Mouse (Mus musculus) hindbrain, postnatal 0 days (tissue): ENCODE measurements at regions not wholly inside any gene's neighbourhood (a gene's known extent, or its start where the extent isn't known, plus 50 kb on each side); places are given as distances from the start of the nearest gene placed in this dataset.

Source experiments
- ATAC-seq: fragments of 200-750 bp; cut with Nextera tagmentation; 2 replicates; pipeline ENCODE4 v1.8.0; 2017; ENCODE audit warnings: mild to moderate bottlenecking, moderate TSS enrichment, moderate library complexity
- DNase-seq: peaks from one replicate; pipeline ENCODE4 v3.0.0-alpha.2; 2015; ENCODE audit warnings: low spot score
- H3K27ac ChIP-seq: fragments of 300-500 bp; sonication (generic); 2 replicates; pipeline ENCODE4 v1.5.1; 2014; ENCODE audit warnings: mild to moderate bottlenecking
- H3K27me3 ChIP-seq: fragments of 300-500 bp; sonication (generic); 2 replicates; pipeline ENCODE4 v1.6.1; 2014; ENCODE audit warnings: low read length, mixed read lengths; ENCODE audit not compliant: insufficient read depth
- H3K36me3 ChIP-seq: fragments of 300-500 bp; sonication (generic); 2 replicates; pipeline ENCODE4 v1.6.1; 2014; ENCODE audit warnings: low read length, mixed read lengths; ENCODE audit not compliant: insufficient read depth
- H3K4me1 ChIP-seq: fragments of 300-500 bp; sonication (generic); 2 replicates; pipeline ENCODE4 v1.6.1; 2014; ENCODE audit warnings: antibody characterized with exemption, low read length, mixed read lengths; ENCODE audit not compliant: insufficient read depth
- H3K4me2 ChIP-seq: fragments of 300-500 bp; sonication (generic); 2 replicates; pipeline ENCODE4 v1.6.1; 2014; ENCODE audit warnings: low read depth, mild to moderate bottlenecking, low read length, moderate library complexity, mixed read lengths
- H3K4me3 ChIP-seq: fragments of 300-500 bp; sonication (generic); 2 replicates; pipeline ENCODE4 v1.5.1; 2014; ENCODE audit warnings: low read length
- H3K9ac ChIP-seq: fragments of 300-500 bp; sonication (generic); replicated peaks from 2 replicates; pipeline ENCODE4 v1.6.1; 2014; ENCODE audit warnings: mild to moderate bottlenecking, low read length, moderate library complexity, mixed read lengths
- H3K9me3 ChIP-seq: fragments of 300-500 bp; sonication (generic); 2 replicates; pipeline ENCODE4 v1.6.1; 2016; ENCODE audit warnings: low read length, mixed read lengths
- CTCF ChIP-seq: IDR thresholded peaks from 2 replicates; pipeline ENCODE4 v1.5.1; 2016; ENCODE audit warnings: antibody characterized with exemption, control low read depth, low read depth
- WGBS: fragments of 180-500 bp; shearing (Covaris S2); extraction: QIAGEN DNeasy Blood & Tissue Kit; methylation state at CpG from one replicate; pipeline ENCODE4 v1.1.7; 2014; 5-methylcytosine and 5-hydroxymethylcytosine counted together

DNA sequence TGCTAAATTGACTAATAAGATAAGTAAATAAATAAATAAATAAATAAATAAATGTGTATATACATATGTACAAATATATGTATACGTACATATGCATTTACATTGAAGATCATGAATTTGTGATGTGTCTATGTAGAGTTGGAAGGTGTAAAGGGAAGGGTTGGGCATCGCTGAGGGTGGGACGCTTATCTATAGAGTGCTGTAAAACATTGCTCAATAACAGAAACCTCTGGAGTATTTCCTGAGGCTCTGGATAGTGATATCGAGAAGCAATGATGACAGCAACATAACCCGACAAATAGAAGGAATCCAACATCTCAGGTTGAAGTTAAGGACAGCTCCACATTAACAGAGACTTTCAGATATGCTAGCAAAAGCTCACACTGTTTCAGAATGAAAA lies 739.7 kb upstream of the Gpc5 start:
- Histone ChIP-seq H3K9me3 (no peaks in the 10 kb centered on the region), H3K9ac (no peak overlapping the region), H3K4me3 (no peak overlapping the region), H3K36me3 (no peaks in the 10 kb centered on the region), H3K27me3 (no peaks in the 10 kb centered on the region), H3K4me2 (no peak overlapping the region), H3K4me1 (no peaks in the 10 kb centered on the region), H3K27ac (no peak overlapping the region)
- no peak for ATAC-seq
- DNase-seq = no peak
- no peak for TF ChIP-seq CTCF
- 96% methylated on average over 5 of the region's 5 CpGs for WGBS

GRCm38 (mm10) chr14:114374847-114375246 lies 717.2 kb upstream of the Gpc5 start:
- WGBS = 97% methylated on average over 3 of the region's 3 CpGs
- Histone ChIP-seq H3K9me3 (no peaks in the 10 kb centered on the region), H3K27me3 (no peaks in the 10 kb centered on the region), H3K27ac (no peak overlapping the region), H3K4me2 (no peak overlapping the region), H3K9ac (no peak overlapping the region), H3K4me3 (no peak overlapping the region), H3K36me3 (no peaks in the 10 kb centered on the region), H3K4me1 (no peaks in the 10 kb centered on the region)
- no peak for TF ChIP-seq CTCF
- DNase-seq = no peak
- ATAC-seq = no peak

DNA sequence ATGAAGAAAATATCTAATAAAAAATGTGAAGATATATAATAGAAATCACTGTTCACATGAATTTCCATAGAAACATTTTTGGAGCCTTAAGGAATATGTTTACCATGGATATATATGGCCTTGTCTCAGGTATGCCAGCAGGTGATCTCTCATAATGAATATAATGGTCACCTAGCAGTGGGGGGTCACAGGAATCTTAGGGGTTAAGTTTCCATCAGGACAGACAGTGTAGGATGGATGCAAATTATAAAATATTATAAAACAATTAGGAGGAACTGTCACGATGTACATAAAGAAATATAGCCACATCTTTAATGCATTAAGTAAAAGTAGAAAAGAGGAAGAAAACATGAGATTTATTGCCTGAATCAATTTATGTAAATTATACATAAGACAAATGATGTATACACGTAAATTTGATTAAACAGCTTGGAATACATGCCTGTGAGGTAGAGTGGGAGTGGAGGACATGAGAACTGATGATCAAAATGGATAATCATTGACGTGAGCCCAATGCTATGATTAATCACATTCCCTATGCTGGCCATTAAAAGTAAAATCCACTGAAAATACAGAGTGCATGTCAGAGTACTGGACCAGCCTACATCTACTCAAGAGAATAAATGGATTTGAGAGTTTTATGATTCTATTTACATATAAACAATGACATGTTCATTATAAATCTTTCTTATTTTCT lies 693.0 kb upstream of the Gpc5 start:
- no peak for TF ChIP-seq CTCF
- ATAC-seq = no peak
- Histone ChIP-seq H3K4me3 (no peak overlapping the region), H3K9me3 (no peaks in the 10 kb centered on the region), H3K36me3 (no peaks in the 10 kb centered on the region), H3K4me2 (no peak overlapping the region), H3K27me3 (no peaks in the 10 kb centered on the region), H3K27ac (no peak overlapping the region), H3K4me1 (no peaks in the 10 kb centered on the region), H3K9ac (no peak overlapping the region)
- no peak for DNase-seq
- 74% methylated on average over 3 of the region's 3 CpGs for WGBS

DNA sequence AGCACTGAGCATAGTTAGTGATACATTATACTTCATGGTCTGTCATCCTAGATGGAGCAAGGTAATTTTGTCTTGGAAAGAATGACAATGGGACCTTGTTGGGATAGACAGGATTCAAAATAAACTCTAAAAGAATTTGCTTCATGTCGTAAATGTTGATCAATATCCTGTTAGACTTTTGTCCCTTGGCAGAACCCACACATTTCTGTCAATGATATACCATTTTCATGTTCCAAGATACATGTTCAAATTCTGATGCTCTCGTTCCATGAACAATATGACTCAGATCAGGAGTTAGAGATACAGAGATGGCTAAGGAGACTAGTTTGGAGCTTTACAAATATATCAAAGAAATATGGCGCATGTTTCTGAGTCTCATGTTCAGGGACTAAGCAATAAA lies 673.2 kb upstream of the Gpc5 start:
- no peak for DNase-seq
- TF ChIP-seq CTCF = no peak
- no peaks in the 10 kb centered on the region for H3K9me3 ChIP-seq
- ATAC-seq = no peak
- H3K4me1 ChIP-seq = no peaks in the 10 kb centered on the region
- H3K9ac ChIP-seq = no peak overlapping the region
- no peak overlapping the region for H3K4me3 ChIP-seq
- H3K36me3 ChIP-seq = no peaks in the 10 kb centered on the region
- no peak overlapping the region for H3K27ac ChIP-seq
- H3K4me2 ChIP-seq = no peak overlapping the region
- 88% methylated on average over 3 of the region's 3 CpGs for WGBS
- no peaks in the 10 kb centered on the region for H3K27me3 ChIP-seq

GRCm38 (mm10) chr14:114425475-114425874 lies 666.5 kb upstream of the Gpc5 start:
- Histone ChIP-seq H3K4me2 (no peak overlapping the region), H3K4me3 (no peak overlapping the region), H3K36me3 (no peaks in the 10 kb centered on the region), H3K9me3 (no peaks in the 10 kb centered on the region), H3K9ac (no peak overlapping the region), H3K27ac (no peak overlapping the region), H3K4me1 (no peaks in the 10 kb centered on the region), H3K27me3 (no peaks in the 10 kb centered on the region)
- DNase-seq = no peak
- no peak for TF ChIP-seq CTCF
- no peak for ATAC-seq
- WGBS = 89% methylated on average over 2 of the region's 2 CpGs
